Mouse (Mus musculus): ENCODE results near the gene Setd1b.

GRCm38 (mm10) chr5:123187306-123187705, 45.3 kb downstream of the Setd1b start:
- no peak for TF ChIP-seq POLR2A (IDR thresholded peaks at IDR 0.05; ENCODE audit: borderline replicate concordance, insufficient read depth, low read length)
- no peak for TF ChIP-seq CTCF (IDR thresholded peaks at IDR 0.05; ENCODE audit: borderline replicate concordance, insufficient read depth, low read depth, low read length)

Data from cerebellum, adult 2 months (tissue).